Mouse (Mus musculus) layer of hippocampus, adult 2 months (tissue): ENCODE measurements at regions not wholly inside any gene's neighbourhood (a gene's known extent, or its start where the extent isn't known, plus 50 kb on each side); places are given as distances from the start of the nearest gene placed in this dataset.

ENCODE experiments used
- DNase-seq, 2 experiments: peaks; one replicate each; pipeline ENCODE4 v3.0.0; 2022; ENCODE audit warnings: low spot score in 2 of 2
- H3K27ac ChIP-seq: fragments of 200-600 bp; 2 replicates; pipeline ENCODE4 v1.8.1; 2022
- H3K4me3 ChIP-seq: fragments of 200-600 bp; 2 replicates; pipeline ENCODE4 v1.8.1; 2022; ENCODE audit warnings: mild to moderate bottlenecking
- CTCF ChIP-seq: fragments of 200-600 bp; conservative IDR thresholded peaks from 2 replicates; pipeline ENCODE4 v1.8.1; 2022; ENCODE audit warnings: antibody characterized with exemption, mild to moderate bottlenecking, moderate library complexity

GRCm38 (mm10) chr14:33808593-33809265 is 114.7 kb upstream of the Gdf10 start:
- H3K27ac ChIP-seq, result no peak overlapping the region
- no peak for TF ChIP-seq CTCF
- no peak for DNase-seq
- no peak overlapping the region for H3K4me3 ChIP-seq

- no peak for DNase-seq
- Histone ChIP-seq H3K4me3 (no peak overlapping the region), H3K27ac (no peak overlapping the region)
- TF ChIP-seq CTCF, result no peak
Observed at GRCm38 (mm10) chr14:33810584-33810983, 112.8 kb upstream of the Gdf10 start.

GRCm38 (mm10) chr14:33811241-33811640 is 112.1 kb upstream of the Gdf10 start:
- DNase-seq, result no peak
- H3K27ac ChIP-seq, result no peak overlapping the region
- no peak for TF ChIP-seq CTCF

GRCm38 (mm10) chr14:33812266-33812665 is 111.1 kb upstream of the Gdf10 start:
- TF ChIP-seq CTCF, result no peak
- no peak for DNase-seq
- H3K27ac ChIP-seq, result no peak overlapping the region
- no peak overlapping the region for H3K4me3 ChIP-seq

More at GRCm38 (mm10) chr14:33811241-33811640, 112.1 kb upstream of the Gdf10 start:
- H3K4me3 ChIP-seq, result no peak overlapping the region

- no peak for DNase-seq
- TF ChIP-seq CTCF, result no peak
- no peak overlapping the region for H3K27ac ChIP-seq
- no peak overlapping the region for H3K4me3 ChIP-seq
Observed at GRCm38 (mm10) chr14:33812772-33813171, 110.6 kb upstream of the Gdf10 start.

GRCm38 (mm10) chr14:33813274-33813673 is 110.1 kb upstream of the Gdf10 start:
- no peak for TF ChIP-seq CTCF
- Histone ChIP-seq H3K27ac (no peak overlapping the region), H3K4me3 (no peak overlapping the region)
- no peak for DNase-seq

GRCm38 (mm10) chr14:33814107-33814506 is 109.3 kb upstream of the Gdf10 start:
- H3K27ac ChIP-seq, result no peak overlapping the region
- TF ChIP-seq CTCF, result no peak
- no peak for DNase-seq
- no peak overlapping the region for H3K4me3 ChIP-seq

GRCm38 (mm10) chr14:33814599-33814998 is 108.8 kb upstream of the Gdf10 start:
- no peak for DNase-seq
- H3K4me3 ChIP-seq, result no peak overlapping the region
- TF ChIP-seq CTCF, result no peak
- H3K27ac ChIP-seq, result no peak overlapping the region

GRCm38 (mm10) chr14:33820541-33821260 is 102.7 kb upstream of the Gdf10 start:
- TF ChIP-seq CTCF, result no peak

GRCm38 (mm10) chr14:33821436-33821835 is 102.0 kb upstream of the Gdf10 start:
- peak; percentile 35 to 39 for DNase-seq
- TF ChIP-seq CTCF, result no peak
- no peak overlapping the region for H3K27ac ChIP-seq
- H3K4me3 ChIP-seq, result no peak overlapping the region

More at GRCm38 (mm10) chr14:33820541-33821260, 102.7 kb upstream of the Gdf10 start:
- H3K4me3 ChIP-seq, result no peak overlapping the region
- DNase-seq, result no peak
- H3K27ac ChIP-seq, result no peak overlapping the region

- H3K27ac ChIP-seq, result peak overlapping the region; percentile 72
- DNase-seq, result peak; percentile 44 to 68
- no peak overlapping the region; the same call in 1 of the 2 replicates for H3K4me3 ChIP-seq
- TF ChIP-seq CTCF, result no peak
Observed at GRCm38 (mm10) chr14:33824421-33824874, 98.9 kb upstream of the Gdf10 start.

- no peak overlapping the region for H3K4me3 ChIP-seq
- no peak overlapping the region for H3K27ac ChIP-seq
- TF ChIP-seq CTCF, result no peak
- DNase-seq, result no peak
Observed at GRCm38 (mm10) chr14:33826003-33826644, 97.3 kb upstream of the Gdf10 start.

- Histone ChIP-seq H3K27ac (no peak overlapping the region), H3K4me3 (no peak overlapping the region)
- TF ChIP-seq CTCF, result peak; percentile 56
- DNase-seq, result no peak
Observed at GRCm38 (mm10) chr14:33832650-33833319, 90.6 kb upstream of the Gdf10 start.
